Mouse (Mus musculus): ENCODE measurements around the gene Gm10490. TPM values are rescaled to one million over a fixed set of nuclear protein-coding genes. Genes with fewer than 3 reads are reported as not detected.
A peak's percentile ranks its signal among the peaks of the same experiment; 100 is the strongest.

The Gm10490 gene
- total and polyA plus RNA-seq, 3 experiments = 1.5 TPM; not detected in 2

GRCm38 (mm10) chrX:7937667-7938066, 28.3 kb downstream of the Gm10490 start:
- ATAC-seq (ENCODE audit: extremely low read depth, insufficient number of reproducible peaks, low FRiP score, poor library complexity, severe bottlenecking) (no peak), DNase-seq (ENCODE audit: low spot score) (no peak)
- Histone ChIP-seq H3K27me3 (ENCODE audit: insufficient read depth, low read length) (no peaks in the 10 kb centered on the region), H3K36me3 (replicated peaks) (peaks cover 44% of the 10 kb centered on the region), H3K9me3 (replicated peaks) (no peaks in the 10 kb centered on the region), H3K4me3 (ENCODE audit: low read depth, low read length) (no peak overlapping the region), H3K4me1 (ENCODE audit: insufficient read depth, low read depth, low read length) (0 out of 2 replicates have a peak, but pooled peaks cover 2% of the 10 kb centered on the region)
- TF ChIP-seq TAL1 (conservative IDR thresholded peaks at IDR 0.05; ENCODE audit: low read depth, low read length) = no peak
- no peak for TF ChIP-seq GATA1 (IDR thresholded peaks at IDR 0.05; ENCODE audit: borderline replicate concordance, low read length)
- TF ChIP-seq POLR2AphosphoS5 (IDR thresholded peaks at IDR 0.05; ENCODE audit: insufficient replicate concordance, low read depth, low read length) = no peak
- TF ChIP-seq GATA2 (IDR thresholded peaks at IDR 0.05; ENCODE audit: borderline replicate concordance, low read depth, low read length) = no peak
- no peak for TF ChIP-seq CTCF (IDR thresholded peaks at IDR 0.05; ENCODE audit: low read depth, low read length)

- ATAC-seq (ENCODE audit: extremely low read depth, insufficient number of reproducible peaks, low FRiP score, poor library complexity, severe bottlenecking) (no peak), DNase-seq (ENCODE audit: low spot score) (no peak)
- peaks cover 14% of the 10 kb centered on the region for H3K4me1 ChIP-seq (ENCODE audit: insufficient read depth, low read depth, low read length)
- TF ChIP-seq GATA2 (IDR thresholded peaks at IDR 0.05; ENCODE audit: borderline replicate concordance, low read depth, low read length) = no peak
- no peaks in the 10 kb centered on the region for H3K27me3 ChIP-seq (ENCODE audit: insufficient read depth, low read length)
- no peak overlapping the region for H3K4me3 ChIP-seq (ENCODE audit: low read depth, low read length)
- peaks cover 12% of the 10 kb centered on the region for H3K36me3 ChIP-seq (replicated peaks)
- H3K9me3 ChIP-seq (replicated peaks) = no peaks in the 10 kb centered on the region
Measured at GRCm38 (mm10) chrX:7945618-7946017, 36.3 kb downstream of the Gm10490 start.

GRCm38 (mm10) chrX:7947108-7947899, 38.0 kb downstream of the Gm10490 start, which contains the start of gene Hdac6:
Hdac6 (minus strand) TSS chrX:7947889.
- ATAC-seq (ENCODE audit: extremely low read depth, insufficient number of reproducible peaks, low FRiP score, poor library complexity, severe bottlenecking) (no peak; the same call in 1 of the 2 replicates), DNase-seq (ENCODE audit: low spot score) (no peak)

GRCm38 (mm10) chrX:7947900-7948492, 38.7 kb downstream of the Gm10490 start:
- ATAC-seq (ENCODE audit: extremely low read depth, insufficient number of reproducible peaks, low FRiP score, poor library complexity, severe bottlenecking) (peak; percentile 98; the same call in 1 of the 2 replicates), DNase-seq (ENCODE audit: low spot score) (peak; percentile 78)
- Histone ChIP-seq H3K4me1 (ENCODE audit: insufficient read depth, low read depth, low read length) (peaks cover 14% of the 10 kb centered on the region), H3K36me3 (replicated peaks) (peaks cover 6% of the 10 kb centered on the region), H3K9me3 (replicated peaks) (no peaks in the 10 kb centered on the region), H3K27me3 (ENCODE audit: insufficient read depth, low read length) (no peaks in the 10 kb centered on the region), H3K4me3 (ENCODE audit: low read depth, low read length) (peak overlapping the region; percentile 70)
- TF ChIP-seq GATA2 (IDR thresholded peaks at IDR 0.05; ENCODE audit: borderline replicate concordance, low read depth, low read length) (no peak), GATA1 (IDR thresholded peaks at IDR 0.05; ENCODE audit: borderline replicate concordance, low read length) (no peak), POLR2AphosphoS5 (IDR thresholded peaks at IDR 0.05; ENCODE audit: insufficient replicate concordance, low read depth, low read length) (no peak), CTCF (IDR thresholded peaks at IDR 0.05; ENCODE audit: low read depth, low read length) (no peak), TAL1 (conservative IDR thresholded peaks at IDR 0.05; ENCODE audit: low read depth, low read length) (no peak)

More at GRCm38 (mm10) chrX:7947108-7947899, 38.0 kb downstream of the Gm10490 start, which contains the start of gene Hdac6:
- Histone ChIP-seq H3K4me1 (ENCODE audit: insufficient read depth, low read depth, low read length) (peaks cover 14% of the 10 kb centered on the region), H3K4me3 (ENCODE audit: low read depth, low read length) (peak within 1 kb of the TSS; percentile 70), H3K9me3 (replicated peaks) (no peaks in the 10 kb centered on the region), H3K36me3 (replicated peaks) (peaks cover 6% of the 10 kb centered on the region), H3K27me3 (ENCODE audit: insufficient read depth, low read length) (no peaks in the 10 kb centered on the region)
- TF ChIP-seq GATA2 (IDR thresholded peaks at IDR 0.05; ENCODE audit: borderline replicate concordance, low read depth, low read length) (no peak), GATA1 (IDR thresholded peaks at IDR 0.05; ENCODE audit: borderline replicate concordance, low read length) (no peak), TAL1 (conservative IDR thresholded peaks at IDR 0.05; ENCODE audit: low read depth, low read length) (no peak), CTCF (IDR thresholded peaks at IDR 0.05; ENCODE audit: low read depth, low read length) (no peak), POLR2AphosphoS5 (IDR thresholded peaks at IDR 0.05; ENCODE audit: insufficient replicate concordance, low read depth, low read length) (no peak)

GRCm38 (mm10) chrX:7950091-7950490, 40.7 kb downstream of the Gm10490 start:
- H3K27me3 ChIP-seq (ENCODE audit: insufficient read depth, low read length) = no peaks in the 10 kb centered on the region
- peaks cover 2% of the 10 kb centered on the region for H3K36me3 ChIP-seq (replicated peaks)
- DNase-seq (ENCODE audit: low spot score) = no peak
- no peak for TF ChIP-seq POLR2AphosphoS5 (IDR thresholded peaks at IDR 0.05; ENCODE audit: insufficient replicate concordance, low read depth, low read length)
- no peak for TF ChIP-seq GATA1 (IDR thresholded peaks at IDR 0.05; ENCODE audit: borderline replicate concordance, low read length)
- no peak for TF ChIP-seq TAL1 (conservative IDR thresholded peaks at IDR 0.05; ENCODE audit: low read depth, low read length)
- TF ChIP-seq CTCF (IDR thresholded peaks at IDR 0.05; ENCODE audit: low read depth, low read length) = no peak
- no peak for TF ChIP-seq GATA2 (IDR thresholded peaks at IDR 0.05; ENCODE audit: borderline replicate concordance, low read depth, low read length)
- no peaks in the 10 kb centered on the region for H3K9me3 ChIP-seq (replicated peaks)
- H3K4me1 ChIP-seq (ENCODE audit: insufficient read depth, low read depth, low read length) = peaks cover 14% of the 10 kb centered on the region
- no peak overlapping the region for H3K4me3 ChIP-seq (ENCODE audit: low read depth, low read length)
- no peak for ATAC-seq (ENCODE audit: extremely low read depth, insufficient number of reproducible peaks, low FRiP score, poor library complexity, severe bottlenecking)

- no peak for TF ChIP-seq POLR2AphosphoS5 (IDR thresholded peaks at IDR 0.05; ENCODE audit: insufficient replicate concordance, low read depth, low read length)
- no peak for TF ChIP-seq GATA2 (IDR thresholded peaks at IDR 0.05; ENCODE audit: borderline replicate concordance, low read depth, low read length)
- TF ChIP-seq TAL1 (conservative IDR thresholded peaks at IDR 0.05; ENCODE audit: low read depth, low read length) = no peak
- no peak for TF ChIP-seq CTCF (IDR thresholded peaks at IDR 0.05; ENCODE audit: low read depth, low read length)
- TF ChIP-seq GATA1 (IDR thresholded peaks at IDR 0.05; ENCODE audit: borderline replicate concordance, low read length) = no peak
- no peaks in the 10 kb centered on the region for H3K9me3 ChIP-seq (replicated peaks)
- H3K36me3 ChIP-seq (replicated peaks) = peaks cover 71% of the 10 kb centered on the region
- no peak for DNase-seq (ENCODE audit: low spot score)
- peak overlapping the region; percentile 28; the same call in 1 of the 2 replicates for H3K4me3 ChIP-seq (ENCODE audit: low read depth, low read length)
- no peaks in the 10 kb centered on the region for H3K27me3 ChIP-seq (ENCODE audit: insufficient read depth, low read length)
- peaks cover 30% of the 10 kb centered on the region for H3K4me1 ChIP-seq (ENCODE audit: insufficient read depth, low read depth, low read length)
- no peak for ATAC-seq (ENCODE audit: extremely low read depth, insufficient number of reproducible peaks, low FRiP score, poor library complexity, severe bottlenecking)
Measured at GRCm38 (mm10) chrX:7958868-7959267, 49.5 kb downstream of the Gm10490 start.

Other genes starting within 250 kb of the Gm10490 start
Only the 20 nearest of the 25 such genes appear.
- 25.1 and 36.1 TPM in 2 replicates for gene Wdr45, start 195.2 kb upstream of the Gm10490 start, total RNA-seq (2014; fragmentation: Nextera tagmentation)
- 27.9 and 30.8 TPM in 2 replicates for gene Wdr45, start 195.2 kb upstream of the Gm10490 start, total RNA-seq (2017)
- 10.8 and 11.4 TPM in 2 replicates for gene Wdr45, start 195.2 kb upstream of the Gm10490 start, polyA plus RNA-seq (2012)
- gene Gm45208, start 187.3 kb upstream of the Gm10490 start, total RNA-seq (2014; fragmentation: Nextera tagmentation) = not detected in 2 replicates
- 0.44 TPM in 1 of 2 replicates, not detected in the other for gene Gm45208, start 187.3 kb upstream of the Gm10490 start, total RNA-seq (2017)
- gene Gm45208, start 187.3 kb upstream of the Gm10490 start, polyA plus RNA-seq (2012) = 1.1 and 2.0 TPM in 2 replicates
- 22.6 and 34.0 TPM in 2 replicates for gene Praf2, start 181.1 kb upstream of the Gm10490 start, total RNA-seq (2014; fragmentation: Nextera tagmentation)
- 5.0 and 5.7 TPM in 2 replicates for gene Praf2, start 181.1 kb upstream of the Gm10490 start, total RNA-seq (2017)
- 10.8 and 12.0 TPM in 2 replicates for gene Praf2, start 181.1 kb upstream of the Gm10490 start, polyA plus RNA-seq (2012)
- gene Ccdc120, start 158.6 kb upstream of the Gm10490 start, total RNA-seq (2014; fragmentation: Nextera tagmentation) = 1.4 and 2.3 TPM in 2 replicates
- gene Ccdc120, start 158.6 kb upstream of the Gm10490 start, total RNA-seq (2017) = 0.70 and 0.76 TPM in 2 replicates
- 10.2 and 12.2 TPM in 2 replicates for gene Ccdc120, start 158.6 kb upstream of the Gm10490 start, polyA plus RNA-seq (2012)
- 78.7 and 81.0 TPM in 2 replicates for gene Tfe3, start 147.0 kb upstream of the Gm10490 start, total RNA-seq (2014; fragmentation: Nextera tagmentation)
- 14.1 and 17.0 TPM in 2 replicates for gene Tfe3, start 147.0 kb upstream of the Gm10490 start, total RNA-seq (2017)
- gene Tfe3, start 147.0 kb upstream of the Gm10490 start, polyA plus RNA-seq (2012) = 51.8 and 65.1 TPM in 2 replicates
- gene Gripap1, start 119.8 kb upstream of the Gm10490 start, total RNA-seq (2014; fragmentation: Nextera tagmentation) = 77.0 and 116 TPM in 2 replicates
- 45.7 and 53.8 TPM in 2 replicates for gene Gripap1, start 119.8 kb upstream of the Gm10490 start, total RNA-seq (2017)
- gene Gripap1, start 119.8 kb upstream of the Gm10490 start, polyA plus RNA-seq (2012) = 24.6 and 30.6 TPM in 2 replicates
- 1.1 and 4.1 TPM in 2 replicates for gene Kcnd1, start 87.3 kb upstream of the Gm10490 start, total RNA-seq (2014; fragmentation: Nextera tagmentation)
- gene Kcnd1, start 87.3 kb upstream of the Gm10490 start, total RNA-seq (2017) = 0.23 and 0.27 TPM in 2 replicates
- gene Kcnd1, start 87.3 kb upstream of the Gm10490 start, polyA plus RNA-seq (2012) = 0.28 and 0.41 TPM in 2 replicates
- gene Otud5, start 68.2 kb upstream of the Gm10490 start, total RNA-seq (2014; fragmentation: Nextera tagmentation) = 68.1 and 71.8 TPM in 2 replicates
- 53.3 and 53.7 TPM in 2 replicates for gene Otud5, start 68.2 kb upstream of the Gm10490 start, total RNA-seq (2017)
- 84.0 and 86.5 TPM in 2 replicates for gene Otud5, start 68.2 kb upstream of the Gm10490 start, polyA plus RNA-seq (2012)
- 7.4 and 12.8 TPM in 2 replicates for gene Pim2, start 31.3 kb upstream of the Gm10490 start, total RNA-seq (2014; fragmentation: Nextera tagmentation)
- 1.8 and 2.2 TPM in 2 replicates for gene Pim2, start 31.3 kb upstream of the Gm10490 start, total RNA-seq (2017)
- gene Pim2, start 31.3 kb upstream of the Gm10490 start, polyA plus RNA-seq (2012) = 23.1 and 25.6 TPM in 2 replicates
- 9.6 and 13.5 TPM in 2 replicates for gene Slc35a2, start 25.5 kb upstream of the Gm10490 start, total RNA-seq (2014; fragmentation: Nextera tagmentation)
- 34.0 and 39.4 TPM in 2 replicates for gene Slc35a2, start 25.5 kb upstream of the Gm10490 start, total RNA-seq (2017)
- gene Slc35a2, start 25.5 kb upstream of the Gm10490 start, polyA plus RNA-seq (2012) = 75.8 and 107 TPM in 2 replicates
- 50.0 and 64.3 TPM in 2 replicates for gene Pqbp1, start 10.3 kb upstream of the Gm10490 start, total RNA-seq (2014; fragmentation: Nextera tagmentation)
- 146 and 162 TPM in 2 replicates for gene Pqbp1, start 10.3 kb upstream of the Gm10490 start, total RNA-seq (2017)
- 152 and 167 TPM in 2 replicates for gene Pqbp1, start 10.3 kb upstream of the Gm10490 start, polyA plus RNA-seq (2012)
- 195 and 197 TPM in 2 replicates for gene Timm17b, start 10.2 kb upstream of the Gm10490 start, total RNA-seq (2014; fragmentation: Nextera tagmentation)
- gene Timm17b, start 10.2 kb upstream of the Gm10490 start, total RNA-seq (2017) = 72.9 and 78.8 TPM in 2 replicates
- 122 and 139 TPM in 2 replicates for gene Timm17b, start 10.2 kb upstream of the Gm10490 start, polyA plus RNA-seq (2012)
- not detected in 2 replicates for gene Gm10491, start 1.7 kb upstream of the Gm10490 start, total RNA-seq (2014; fragmentation: Nextera tagmentation)
- not detected in 2 replicates for gene Gm10491, start 1.7 kb upstream of the Gm10490 start, total RNA-seq (2017)
- gene Gm10491, start 1.7 kb upstream of the Gm10490 start, polyA plus RNA-seq (2012) = not detected in 2 replicates
- not detected in 2 replicates for gene Pcsk1n, start 10.3 kb downstream of the Gm10490 start, total RNA-seq (2014; fragmentation: Nextera tagmentation)
- not detected in 2 replicates for gene Pcsk1n, start 10.3 kb downstream of the Gm10490 start, total RNA-seq (2017)
- gene Pcsk1n, start 10.3 kb downstream of the Gm10490 start, polyA plus RNA-seq (2012) = not detected in 2 replicates
- gene Eras, start 19.1 kb downstream of the Gm10490 start, total RNA-seq (2014; fragmentation: Nextera tagmentation) = not detected in 2 replicates
- not detected in 2 replicates for gene Eras, start 19.1 kb downstream of the Gm10490 start, total RNA-seq (2017)
- gene Eras, start 19.1 kb downstream of the Gm10490 start, polyA plus RNA-seq (2012) = not detected in 2 replicates
- gene Hdac6, start 38.3 kb downstream of the Gm10490 start, total RNA-seq (2014; fragmentation: Nextera tagmentation) = 14.5 and 17.2 TPM in 2 replicates
- 5.5 and 8.9 TPM in 2 replicates for gene Hdac6, start 38.3 kb downstream of the Gm10490 start, total RNA-seq (2017)
- 6.0 and 6.5 TPM in 2 replicates for gene Hdac6, start 38.3 kb downstream of the Gm10490 start, polyA plus RNA-seq (2012)
- gene Gata1, start 68.5 kb downstream of the Gm10490 start, total RNA-seq (2014; fragmentation: Nextera tagmentation) = 93.3 and 105 TPM in 2 replicates
- 38.1 and 41.0 TPM in 2 replicates for gene Gata1, start 68.5 kb downstream of the Gm10490 start, total RNA-seq (2017)
- gene Gata1, start 68.5 kb downstream of the Gm10490 start, polyA plus RNA-seq (2012) = 46.2 and 48.8 TPM in 2 replicates
- not detected in 2 replicates for gene Glod5, start 109.0 kb downstream of the Gm10490 start, total RNA-seq (2014; fragmentation: Nextera tagmentation)
- gene Glod5, start 109.0 kb downstream of the Gm10490 start, total RNA-seq (2017) = not detected in 2 replicates
- gene Glod5, start 109.0 kb downstream of the Gm10490 start, polyA plus RNA-seq (2012) = not detected in 2 replicates
- 64.5 and 66.6 TPM in 2 replicates for gene Suv39h1, start 165.2 kb downstream of the Gm10490 start, total RNA-seq (2014; fragmentation: Nextera tagmentation)
- gene Suv39h1, start 165.2 kb downstream of the Gm10490 start, total RNA-seq (2017) = 69.7 and 70.5 TPM in 2 replicates
- gene Suv39h1, start 165.2 kb downstream of the Gm10490 start, polyA plus RNA-seq (2012) = 15.0 and 23.6 TPM in 2 replicates
- 86.1 and 101 TPM in 2 replicates for gene Was, start 181.0 kb downstream of the Gm10490 start, total RNA-seq (2014; fragmentation: Nextera tagmentation)
- gene Was, start 181.0 kb downstream of the Gm10490 start, total RNA-seq (2017) = 99.6 and 105 TPM in 2 replicates
- 198 and 247 TPM in 2 replicates for gene Was, start 181.0 kb downstream of the Gm10490 start, polyA plus RNA-seq (2012)

All from G1E (cell line).